Mouse (Mus musculus): ENCODE measurements around the gene Gm29094. TPM values are rescaled to one million over a fixed set of nuclear protein-coding genes. Genes with fewer than 3 reads are reported as not detected.
"Not testable (repeated sequence)": the region's sequence is repeated elsewhere in the genome, so short reads cannot be mapped to it uniquely, and the experiment has no call there.

The Gm29094 gene
- polyA plus RNA-seq, 1 experiment from 2014 or later, result not detected

DNA sequence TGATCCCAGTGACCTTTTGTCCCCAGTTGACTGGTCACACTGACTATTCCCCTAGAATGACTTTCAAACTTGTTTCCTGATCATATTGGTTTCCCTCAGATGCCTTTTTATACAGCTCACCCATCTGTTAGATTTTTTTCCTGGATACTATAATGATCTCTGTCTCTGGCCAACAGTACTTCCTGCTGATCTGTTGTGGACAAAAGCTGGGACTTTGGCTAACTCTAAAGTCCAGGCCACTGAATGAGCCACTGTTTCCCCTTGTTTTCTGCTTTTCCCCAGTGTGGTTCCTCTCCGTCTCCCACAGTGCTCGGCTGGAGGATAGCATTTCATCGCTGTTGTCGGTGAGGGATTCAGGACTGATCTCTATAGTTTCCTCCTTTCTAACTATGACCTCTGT lies 19.0 kb downstream of the Gm29094 start:
- H3K27ac ChIP-seq; H3K9ac ChIP-seq; H3K4me2 ChIP-seq; H3K27me3 ChIP-seq (replicated peaks); H3K9me3 ChIP-seq; ATAC-seq (replicated peaks); H3K4me3 ChIP-seq; H3K4me1 ChIP-seq; H3K36me3 ChIP-seq (replicated peaks): not testable (repeated sequence)
- 89% methylated on average over 4 of the region's 4 CpGs for WGBS

DNA sequence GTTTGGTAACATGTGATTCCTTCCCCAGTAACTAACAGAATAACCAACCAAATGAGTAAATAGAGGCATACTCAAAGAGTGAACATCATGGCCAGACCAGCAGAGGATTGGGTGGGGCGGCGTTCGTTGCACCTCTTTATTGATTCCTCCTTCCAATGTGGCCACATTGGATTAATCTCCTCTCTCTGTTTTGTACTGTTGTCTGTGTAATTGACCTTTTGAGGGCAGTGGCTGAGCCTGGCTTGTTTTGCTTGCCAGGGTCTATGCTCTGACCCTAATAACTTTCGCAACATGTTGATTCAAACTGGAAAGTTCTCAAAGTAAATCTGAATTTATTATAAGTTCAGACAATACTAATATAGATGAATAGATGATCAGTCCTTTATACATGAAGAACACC lies 20.5 kb downstream of the Gm29094 start:
- H3K4me3 ChIP-seq; H3K9ac ChIP-seq; H3K27me3 ChIP-seq (replicated peaks); ATAC-seq (replicated peaks); H3K4me1 ChIP-seq; H3K36me3 ChIP-seq (replicated peaks); H3K4me2 ChIP-seq; H3K9me3 ChIP-seq; H3K27ac ChIP-seq: not testable (repeated sequence)
- 93% methylated on average over 3 of the region's 4 CpGs for WGBS

DNA sequence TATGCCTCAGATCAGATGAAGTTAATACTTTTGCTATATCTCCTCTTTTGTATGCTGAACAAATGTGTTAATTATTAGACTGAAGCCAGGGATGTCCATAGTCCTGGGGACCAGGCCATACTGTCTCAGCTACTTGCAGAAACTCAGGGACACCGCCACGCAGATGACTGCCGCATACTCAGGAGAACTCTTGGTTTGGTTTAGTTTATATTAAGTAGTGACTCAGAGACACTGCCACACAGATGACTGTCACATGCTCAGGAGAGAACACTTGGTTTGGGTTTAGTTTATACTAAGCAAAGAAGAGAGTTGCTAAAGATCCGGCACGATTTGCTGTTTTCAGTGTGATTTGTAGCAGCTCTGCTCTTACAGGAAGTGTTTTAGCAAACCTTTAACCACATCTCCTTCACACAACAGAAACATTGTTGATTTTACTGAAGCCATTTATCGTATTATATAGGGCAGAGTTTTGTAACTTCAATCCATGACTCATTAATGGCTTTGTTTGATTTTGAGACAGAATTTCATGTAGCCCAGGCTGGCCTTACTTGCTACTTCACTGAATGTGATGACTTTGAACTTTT lies 21.6 kb downstream of the Gm29094 start:
- not testable (repeated sequence) for H3K9me3 ChIP-seq; H3K36me3 ChIP-seq (replicated peaks); H3K4me2 ChIP-seq; H3K4me1 ChIP-seq; H3K9ac ChIP-seq; ATAC-seq (replicated peaks); H3K27me3 ChIP-seq (replicated peaks); H3K27ac ChIP-seq; H3K4me3 ChIP-seq
- WGBS, result 94% methylated on average over 6 of the region's 6 CpGs

DNA sequence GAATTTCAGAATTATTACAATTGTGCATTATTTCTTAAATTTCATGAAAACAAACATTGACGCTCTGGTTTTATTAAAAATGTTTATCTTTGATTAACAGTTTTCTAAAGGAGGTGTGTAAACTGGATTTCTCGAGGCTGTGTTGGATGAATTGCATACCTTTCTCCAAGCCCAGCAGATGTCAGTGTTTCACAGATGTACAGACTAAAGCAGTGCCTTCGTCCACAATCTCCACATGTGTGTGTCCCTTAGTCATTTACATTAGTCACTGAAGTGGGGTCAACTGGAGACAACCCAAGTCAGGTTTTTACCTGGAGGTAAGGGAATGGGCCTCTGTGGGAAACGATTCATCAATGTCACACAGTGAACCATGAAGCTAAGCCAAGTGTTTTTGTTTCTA lies 26.9 kb downstream of the Gm29094 start:
- H3K9me3 ChIP-seq, result no peaks in the 10 kb centered on the region
- H3K4me3 ChIP-seq, result no peak overlapping the region
- no peak overlapping the region for H3K4me2 ChIP-seq
- H3K9ac ChIP-seq, result no peak overlapping the region
- no peaks in the 10 kb centered on the region for H3K36me3 ChIP-seq (replicated peaks)
- 60% methylated on average over 4 of the region's 4 CpGs for WGBS
- no peaks in the 10 kb centered on the region for H3K27me3 ChIP-seq (replicated peaks)
- ATAC-seq (replicated peaks), result peak; percentile 90
- no peak overlapping the region for H3K27ac ChIP-seq
- no peaks in the 10 kb centered on the region for H3K4me1 ChIP-seq

DNA sequence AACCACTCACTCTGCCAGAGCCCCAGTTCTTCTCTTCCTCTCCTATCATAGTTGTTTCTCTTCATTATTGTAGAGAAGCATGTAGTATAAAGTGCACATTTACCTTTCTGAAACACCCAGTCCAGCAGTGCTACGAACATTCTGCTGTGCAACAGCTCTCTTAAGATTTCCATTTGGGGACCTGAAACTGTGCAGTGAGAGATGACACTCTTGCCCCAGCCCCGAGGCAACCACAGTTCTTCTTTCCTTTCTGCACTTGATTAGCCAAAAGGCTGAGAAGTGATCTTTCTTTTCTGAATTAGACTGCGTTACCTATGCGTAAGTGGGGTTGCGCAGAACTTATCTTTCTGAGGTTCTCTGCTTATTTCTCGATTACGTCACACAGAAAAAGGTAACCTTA lies 28.9 kb downstream of the Gm29094 start:
- no peak for ATAC-seq (replicated peaks)
- no peaks in the 10 kb centered on the region for H3K27me3 ChIP-seq (replicated peaks)
- H3K27ac ChIP-seq, result no peak overlapping the region
- H3K4me1 ChIP-seq, result no peaks in the 10 kb centered on the region
- H3K36me3 ChIP-seq (replicated peaks), result no peaks in the 10 kb centered on the region
- no peak overlapping the region for H3K4me3 ChIP-seq
- 91% methylated on average over 7 of the region's 7 CpGs for WGBS
- no peak overlapping the region for H3K9ac ChIP-seq
- no peaks in the 10 kb centered on the region for H3K9me3 ChIP-seq
- no peak overlapping the region for H3K4me2 ChIP-seq

DNA sequence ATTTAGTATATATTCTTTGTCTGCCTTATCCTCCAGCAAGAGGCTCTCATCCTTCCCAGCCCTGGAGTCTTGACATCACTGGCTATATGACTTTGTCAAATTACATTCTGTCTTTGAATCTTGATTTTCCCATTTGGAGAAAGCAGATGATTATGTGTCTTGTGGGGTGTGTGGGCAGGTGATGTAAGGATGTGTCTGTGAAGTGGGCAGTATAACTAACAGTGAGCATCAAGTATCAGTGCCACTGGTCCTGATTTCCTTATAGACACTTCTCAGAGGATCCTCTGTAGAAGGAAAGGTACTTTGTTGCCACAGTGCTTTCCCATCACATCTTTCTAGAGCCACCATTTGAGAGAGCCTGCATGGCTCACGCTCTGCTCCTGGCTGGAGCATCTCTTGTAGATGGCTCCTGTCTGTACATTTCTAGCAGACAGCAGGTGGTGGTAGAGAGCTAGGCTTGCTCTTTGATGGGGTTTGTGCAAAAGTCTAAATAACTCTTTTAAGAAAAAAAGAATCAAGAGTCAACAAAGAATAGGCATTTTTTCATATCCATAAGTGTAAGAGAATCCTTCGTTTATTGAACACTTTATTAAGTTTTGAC lies 31.8 kb downstream of the Gm29094 start:
- not testable (repeated sequence) for H3K36me3 ChIP-seq (replicated peaks); H3K27me3 ChIP-seq (replicated peaks); H3K9me3 ChIP-seq; H3K9ac ChIP-seq; H3K4me3 ChIP-seq; H3K27ac ChIP-seq; H3K4me2 ChIP-seq; H3K4me1 ChIP-seq
- 73% methylated on average over 2 of the region's 2 CpGs for WGBS
- ATAC-seq (replicated peaks), result peak; percentile 85

DNA sequence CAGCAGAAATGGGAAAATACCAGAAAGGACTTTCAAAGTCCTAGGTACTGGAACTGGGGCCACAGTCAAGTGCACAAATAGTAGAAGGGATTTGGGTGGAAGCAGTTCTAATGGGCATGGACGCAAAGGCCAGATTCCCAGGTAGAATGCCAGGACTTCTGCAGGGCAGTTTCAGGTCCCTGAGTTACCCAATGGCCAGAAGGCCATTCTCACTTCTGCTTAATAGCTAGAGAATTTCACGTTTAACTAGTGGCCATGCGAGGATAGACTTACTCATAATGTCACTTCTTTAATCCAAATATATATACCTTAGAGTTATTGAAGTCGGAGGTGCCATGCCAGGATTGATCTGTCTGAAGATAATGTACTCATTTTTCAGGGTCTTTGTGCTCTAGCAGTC lies 38.0 kb downstream of the Gm29094 start:
- WGBS, result 93% methylated on average over 4 of the region's 4 CpGs
- H3K4me2 ChIP-seq; H3K36me3 ChIP-seq (replicated peaks); H3K9me3 ChIP-seq; H3K27me3 ChIP-seq (replicated peaks); H3K4me1 ChIP-seq; H3K9ac ChIP-seq; H3K27ac ChIP-seq; ATAC-seq (replicated peaks); H3K4me3 ChIP-seq: not testable (repeated sequence)

DNA sequence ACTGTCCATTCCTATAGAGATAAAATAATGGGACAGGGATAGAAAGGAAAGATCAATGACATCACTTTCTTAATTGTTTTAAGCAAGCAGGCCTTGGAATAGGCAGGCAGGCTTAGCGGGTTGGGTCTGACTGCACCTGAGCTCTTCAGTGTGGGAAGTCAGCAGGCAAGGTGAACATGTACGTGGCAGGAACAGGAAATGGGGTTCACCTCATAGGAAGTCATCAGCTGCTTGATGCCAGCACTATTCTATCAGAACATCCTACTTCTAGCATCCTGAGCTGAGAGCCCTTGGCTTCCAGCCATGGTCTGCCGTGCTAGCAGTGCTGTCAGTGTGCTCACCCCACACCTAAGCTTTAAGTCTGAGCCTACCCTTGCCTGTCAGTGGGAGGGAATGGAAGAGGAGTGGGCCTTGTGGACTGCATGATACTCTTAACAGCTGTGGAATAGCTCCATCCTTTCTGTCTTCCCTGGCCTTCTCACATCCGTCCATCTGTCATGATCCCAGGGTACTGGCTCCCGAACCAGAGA lies 39.9 kb downstream of the Gm29094 start:
- 91% methylated on average over 4 of the region's 5 CpGs for WGBS
- H3K9me3 ChIP-seq; H3K4me2 ChIP-seq; H3K4me3 ChIP-seq; H3K4me1 ChIP-seq; H3K27me3 ChIP-seq (replicated peaks); H3K9ac ChIP-seq; ATAC-seq (replicated peaks); H3K27ac ChIP-seq; H3K36me3 ChIP-seq (replicated peaks): not testable (repeated sequence)

DNA sequence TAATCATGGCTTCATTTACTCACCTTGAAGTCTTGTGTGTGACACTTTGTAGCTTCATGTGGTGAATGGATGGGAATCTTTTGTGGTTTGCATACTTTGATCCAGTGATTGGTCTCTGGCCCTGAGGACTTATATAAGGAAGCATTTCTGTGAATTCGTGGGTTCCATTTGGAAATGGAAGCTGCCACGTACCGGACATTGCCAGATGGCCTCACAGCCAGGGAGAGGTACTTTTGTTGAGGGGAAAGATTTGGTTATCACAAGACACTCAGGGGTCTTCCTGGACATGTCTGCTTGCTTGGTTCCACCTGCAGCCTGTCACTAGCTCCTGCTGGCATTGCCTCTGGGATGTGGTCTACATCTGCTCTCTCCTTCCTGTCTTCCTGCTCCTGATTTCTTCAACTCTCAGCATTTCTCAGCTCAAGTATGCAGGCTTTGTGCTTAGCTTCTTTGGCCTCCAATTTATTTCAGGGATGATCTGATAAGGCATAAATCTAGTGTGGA lies 41.4 kb downstream of the Gm29094 start:
- not testable (repeated sequence) for H3K4me3 ChIP-seq; H3K9me3 ChIP-seq; ATAC-seq (replicated peaks); H3K27me3 ChIP-seq (replicated peaks); H3K9ac ChIP-seq; H3K4me1 ChIP-seq; H3K36me3 ChIP-seq (replicated peaks); H3K4me2 ChIP-seq; H3K27ac ChIP-seq
- WGBS, result 86% methylated on average over 3 of the region's 3 CpGs

DNA sequence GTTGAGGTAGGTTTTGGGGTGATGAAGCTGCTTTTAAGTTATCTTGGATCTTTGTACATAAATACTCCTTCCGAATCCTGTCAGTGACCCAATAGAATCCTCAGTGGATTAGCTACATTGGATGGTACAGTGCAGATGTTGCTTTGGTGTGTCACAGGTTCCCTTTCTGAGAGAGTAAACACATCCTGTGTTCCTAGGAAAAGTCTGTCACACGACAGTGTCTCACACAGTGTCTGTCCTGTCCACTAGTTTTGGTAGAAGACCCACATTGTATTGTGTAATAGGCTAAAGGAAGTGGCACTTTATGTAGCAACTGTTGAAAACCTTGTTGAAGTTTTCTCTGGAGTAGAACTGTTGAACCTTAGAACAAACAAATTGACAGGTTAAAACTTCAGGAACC lies 54.2 kb downstream of the Gm29094 start:
- Histone ChIP-seq H3K4me3 (no peak overlapping the region), H3K9me3 (no peaks in the 10 kb centered on the region), H3K4me1 (no peaks in the 10 kb centered on the region), H3K36me3 (replicated peaks) (no peaks in the 10 kb centered on the region), H3K27ac (no peak overlapping the region), H3K4me2 (no peak overlapping the region), H3K27me3 (replicated peaks) (no peaks in the 10 kb centered on the region), H3K9ac (no peak overlapping the region)
- 84% methylated on average over 2 of the region's 2 CpGs for WGBS
- no peak for ATAC-seq (replicated peaks)

DNA sequence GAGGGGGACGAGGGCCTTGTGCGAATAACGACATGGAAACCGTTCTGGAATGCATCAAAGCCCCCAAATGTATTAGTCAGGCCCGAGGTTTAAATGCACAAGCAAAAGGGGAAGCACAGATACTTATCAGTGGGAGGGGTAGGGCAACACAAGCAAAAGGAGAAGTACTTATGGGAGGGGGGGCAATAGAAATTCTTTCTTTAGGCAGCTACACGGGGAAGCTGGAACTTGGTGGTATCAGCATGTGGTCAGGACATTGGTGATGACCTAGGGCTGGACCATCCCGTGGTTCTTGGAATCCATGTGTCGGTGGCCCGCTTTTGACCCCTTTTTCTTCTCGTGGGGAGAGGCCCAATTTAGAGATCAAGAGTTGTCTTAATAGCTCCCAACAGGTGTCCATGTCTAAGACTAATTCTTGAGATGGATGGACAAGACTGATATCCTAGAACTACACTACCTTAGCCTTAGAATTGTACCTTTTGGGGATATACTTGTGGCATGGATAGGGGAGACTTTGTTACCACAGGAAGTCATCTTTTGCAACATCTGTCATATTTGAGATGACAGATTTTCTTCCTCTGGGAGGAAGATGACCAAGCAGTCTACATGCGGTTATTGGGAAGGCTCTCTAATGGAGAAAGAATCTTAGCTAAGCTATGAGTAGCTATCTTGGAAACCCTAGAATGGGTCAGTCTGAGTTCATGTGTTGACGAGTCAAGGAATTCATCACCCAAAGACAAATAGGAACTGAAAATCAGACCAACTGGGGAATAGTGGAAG lies 57.6 kb downstream of the Gm29094 start:
- Histone ChIP-seq H3K27ac (no peak overlapping the region), H3K4me2 (no peak overlapping the region), H3K36me3 (replicated peaks) (no peaks in the 10 kb centered on the region), H3K27me3 (replicated peaks) (no peaks in the 10 kb centered on the region), H3K9me3 (no peaks in the 10 kb centered on the region), H3K4me3 (no peak overlapping the region), H3K4me1 (no peaks in the 10 kb centered on the region), H3K9ac (no peak overlapping the region)
- ATAC-seq (replicated peaks), result no peak
- WGBS, result 91% methylated on average over 12 of the region's 12 CpGs

DNA sequence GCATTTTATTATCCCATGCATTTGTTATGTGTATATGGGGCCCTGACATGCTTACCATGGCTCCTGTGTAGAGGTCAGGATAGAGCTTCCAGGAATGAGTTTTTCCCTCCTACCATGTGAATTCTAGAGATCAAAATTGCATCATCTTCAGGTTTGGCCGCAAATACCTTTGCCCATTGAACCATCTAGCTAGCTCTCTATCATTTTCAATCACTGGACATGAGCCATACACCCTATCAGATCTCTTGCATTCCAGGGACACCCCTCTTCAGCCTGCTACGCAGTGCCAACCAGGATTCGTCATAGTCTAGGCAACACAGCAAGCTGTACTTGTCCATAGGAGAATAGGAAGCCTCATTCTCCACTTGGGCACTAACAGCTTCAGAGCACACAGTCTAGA lies 64.8 kb downstream of the Gm29094 start:
- Histone ChIP-seq H3K4me2 (no peak overlapping the region), H3K4me1 (no peaks in the 10 kb centered on the region)
- WGBS, result 92% methylated on average over 3 of the region's 3 CpGs

More for the DNA sequence above, 64.8 kb downstream of the Gm29094 start:
- no peaks in the 10 kb centered on the region for H3K9me3 ChIP-seq
- H3K27me3 ChIP-seq (replicated peaks), result no peaks in the 10 kb centered on the region
- ATAC-seq (replicated peaks), result no peak
- H3K4me3 ChIP-seq, result no peak overlapping the region
- H3K9ac ChIP-seq, result no peak overlapping the region
- no peak overlapping the region for H3K27ac ChIP-seq
- H3K36me3 ChIP-seq (replicated peaks), result no peaks in the 10 kb centered on the region

Data from midbrain, embryonic 15.5 days (tissue).